Mouse (Mus musculus) 3T3-L1 (cell line): Measurements from ENCODE around the gene Elavl1.
"Not testable (repeated sequence)": the region's sequence is repeated elsewhere in the genome, so short reads cannot be mapped to it uniquely, and the experiment has no call there.

Experiments used
- DNase-seq: peaks from one replicate; pipeline ENCODE4 v3.0.0-alpha.2; 2015; ENCODE audit warnings: low read depth, low spot score

Gene Elavl1

GRCm38 (mm10) chr8:4258678-4259077 is 66.5 kb downstream of the Elavl1 start:
- DNase-seq = no peak

GRCm38 (mm10) chr8:4258233-4258632 is 67.0 kb downstream of the Elavl1 start:
- DNase-seq = peak; percentile 89

- no peak for DNase-seq
Observed at GRCm38 (mm10) chr8:4257350-4257749, 67.9 kb downstream of the Elavl1 start.

- no peak for DNase-seq
Observed at GRCm38 (mm10) chr8:4256911-4257310, 68.3 kb downstream of the Elavl1 start.

- DNase-seq = not testable (repeated sequence)
Observed at GRCm38 (mm10) chr8:4255471-4255870, 69.7 kb downstream of the Elavl1 start.

GRCm38 (mm10) chr8:4254001-4254400 is 71.2 kb downstream of the Elavl1 start:
- DNase-seq = peak; percentile 95

GRCm38 (mm10) chr8:4252934-4253841 is 72.0 kb downstream of the Elavl1 start, which contains the start of gene Snapc2:
Gene Snapc2, plus strand, starts transcription at chr8:4253080.
- DNase-seq = peak; percentile 99

GRCm38 (mm10) chr8:4252116-4252760 is 73.0 kb downstream of the Elavl1 start:
- DNase-seq = peak; percentile 87

- DNase-seq = peak; percentile 93
Observed at GRCm38 (mm10) chr8:4250306-4250970, 74.8 kb downstream of the Elavl1 start.

- no peak for DNase-seq
Observed at GRCm38 (mm10) chr8:4249213-4249612, 76.0 kb downstream of the Elavl1 start.

GRCm38 (mm10) chr8:4247951-4248540 is 77.2 kb downstream of the Elavl1 start, which contains the start of gene Tgfbr3l:
Gene Tgfbr3l, plus strand, starts transcription at chr8:4248214.
- no peak for DNase-seq

- DNase-seq = no peak
Observed at GRCm38 (mm10) chr8:4247241-4247640, 78.0 kb downstream of the Elavl1 start.

GRCm38 (mm10) chr8:4245737-4246136 is 79.5 kb downstream of the Elavl1 start:
- no peak for DNase-seq

- no peak for DNase-seq
Observed at GRCm38 (mm10) chr8:4245061-4245460, 80.2 kb downstream of the Elavl1 start.

- DNase-seq = peak; percentile 44
Observed at GRCm38 (mm10) chr8:4239193-4239890, 85.9 kb downstream of the Elavl1 start.

GRCm38 (mm10) chr8:4238434-4239192 is 86.6 kb downstream of the Elavl1 start, which contains the start of the genes Map2k7 and Gm49320:
Gene Map2k7, plus strand, starts transcription at chr8:4238740.
Gene Gm49320, plus strand, starts transcription at chr8:4238865.
- peak; percentile 100 for DNase-seq

GRCm38 (mm10) chr8:4237814-4238433 is 87.3 kb downstream of the Elavl1 start:
- no peak for DNase-seq
